Mouse (Mus musculus): ENCODE data around the gene Lamb3.

DNA sequence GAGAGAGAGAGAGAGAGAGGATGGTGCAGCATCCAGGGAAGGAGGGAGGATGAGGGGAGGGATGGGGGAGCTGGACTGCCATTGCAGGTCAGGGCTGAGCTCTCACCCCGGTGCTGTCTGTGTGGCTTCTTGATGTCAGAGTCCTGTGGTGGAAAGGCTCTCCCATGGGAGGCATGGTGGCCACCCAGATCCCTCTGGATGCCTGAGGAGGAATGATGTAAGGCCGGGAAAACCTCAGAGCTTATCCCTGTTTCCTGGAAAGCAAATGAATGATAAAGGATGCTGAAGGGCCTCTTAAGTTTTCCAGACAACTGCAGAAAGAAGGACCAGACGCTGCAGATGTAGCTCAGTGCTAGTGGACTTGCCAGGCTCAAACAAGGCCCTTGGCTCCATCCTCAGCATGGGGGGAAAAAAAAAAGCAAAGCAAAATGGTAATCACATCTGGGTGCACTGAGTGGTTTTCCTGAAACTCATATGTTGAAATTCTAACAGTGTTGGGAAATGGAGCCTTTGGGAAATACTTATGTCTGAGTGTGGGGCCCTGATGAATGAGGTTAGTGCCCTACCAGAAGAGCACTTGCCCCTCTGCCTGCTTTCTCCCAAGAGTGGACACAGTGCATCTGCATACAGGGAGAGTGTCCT lies 12.2 kb upstream of the Lamb3 start:
- TF ChIP-seq CTCF (IDR thresholded peaks at IDR 0.05; ENCODE audit: extremely low read depth, insufficient read depth, insufficient read length, insufficient replicate concordance): no peak
- no peak for TF ChIP-seq POLR2A (IDR thresholded peaks at IDR 0.05; ENCODE audit: low read depth, low read length)

Measured in spleen, adult 2 months (tissue).